Comparison of ENCODE assay signal across 9 mouse cellular contexts in the genomic region with DNA sequence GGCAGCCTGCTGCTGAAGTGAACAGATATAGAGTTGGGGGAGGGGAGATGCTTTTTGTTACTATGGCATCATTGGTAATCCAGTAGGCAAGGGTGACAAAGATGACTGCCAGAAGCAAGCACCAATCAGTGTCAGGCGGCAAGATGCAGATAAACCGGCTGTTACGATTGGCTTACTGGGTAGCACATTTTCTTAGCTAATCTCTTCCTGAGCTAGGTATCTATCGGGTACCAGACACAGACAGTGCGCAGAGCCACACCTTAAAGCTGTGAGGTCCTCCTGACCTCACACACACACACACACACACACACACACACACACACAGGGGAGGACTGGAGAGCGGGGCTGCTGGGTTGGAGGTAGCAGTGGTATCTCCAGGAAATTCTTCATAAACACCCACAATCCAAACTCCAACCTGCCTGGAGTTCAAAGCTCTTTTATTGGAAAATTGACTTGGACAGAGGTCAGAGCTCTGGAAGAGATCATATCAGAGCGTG.
DNase-seq lines count a peak whose midpoint lies in the region; ATAC-seq lines count a peak whose summit lies in the region.
"Had no signal": no experiment of that assay in that cellular context is flagged by ENCODE, and none has a peak within 500 bp of the region (broad histone marks: within the 10 kb centered on the region; RNA-seq: fewer than 3 reads in every experiment).

No protein-coding gene starts in this region.

- no peak overlapping the region for H3K4me3 ChIP-seq in heart, embryonic 15.5 days
- no peak overlapping the region for H3K4me3 ChIP-seq in intestine, embryonic 15.5 days (replicated peaks)
- H3K4me3 ChIP-seq in midbrain, embryonic 14.5 days (replicated peaks; ENCODE audit: low read depth, low read length): no peak overlapping the region
- H3K4me3 ChIP-seq: megakaryocyte, embryonic 14.5 days had no signal

- no peaks in the 10 kb centered on the region for H3K36me3 ChIP-seq in heart, embryonic 15.5 days
- H3K36me3 ChIP-seq in intestine, embryonic 15.5 days: no peaks in the 10 kb centered on the region
- H3K36me3 ChIP-seq in midbrain, embryonic 14.5 days (ENCODE audit: control insufficient read depth, insufficient read depth, low read length): no peaks in the 10 kb centered on the region

- DNase-seq in heart, postnatal 4 days: no peak
- DNase-seq in R1 (ENCODE audit: low read depth, low spot score): peak; percentile 58
- DNase-seq in midbrain, embryonic 14.5 days: peak; percentile 71
- DNase-seq in layer of hippocampus, adult 9-10 months (ENCODE audit: low spot score): no peak
- no peak for DNase-seq in layer of hippocampus, adult 11-12 months (ENCODE audit: low spot score)
- no peak for DNase-seq in cerebellum, postnatal 4 days (ENCODE audit: low spot score in 2 of 2)

- no peak overlapping the region for H3K9ac ChIP-seq in heart, embryonic 15.5 days
- H3K9ac ChIP-seq in intestine, embryonic 15.5 days: no peak overlapping the region
- no peak overlapping the region for H3K9ac ChIP-seq in midbrain, embryonic 14.5 days (replicated peaks; ENCODE audit: low read length)

- ATAC-seq in heart, embryonic 15.5 days (replicated peaks; ENCODE audit: insufficient number of reproducible peaks, insufficient read depth, low FRiP score, low read depth): peak; percentile 21; the same call in 1 of the 2 replicates
- ATAC-seq in intestine, embryonic 15.5 days: peak; percentile 92
- peak; percentile 27; the same call in 1 of the 2 replicates for ATAC-seq in midbrain, embryonic 14.5 days (ENCODE audit: low FRiP score, low TSS enrichment)

- no peak overlapping the region for H3K27ac ChIP-seq in heart, embryonic 15.5 days
- H3K27ac ChIP-seq in intestine, embryonic 15.5 days: 0 out of 2 replicates have a peak overlapping the region, but pooled peaks have one; percentile 13
- 0 out of 2 replicates have a peak overlapping the region, but pooled peaks have one; percentile 26 for H3K27ac ChIP-seq in midbrain, embryonic 14.5 days (replicated peaks; ENCODE audit: low read depth, low read length)

- peaks cover 18% of the 10 kb centered on the region for H3K4me1 ChIP-seq in heart, embryonic 15.5 days (replicated peaks)
- peaks cover 37% of the 10 kb centered on the region for H3K4me1 ChIP-seq in intestine, embryonic 15.5 days (replicated peaks)
- 0 out of 2 replicates have a peak, but pooled peaks cover 2% of the 10 kb centered on the region for H3K4me1 ChIP-seq in midbrain, embryonic 14.5 days (ENCODE audit: control insufficient read depth, insufficient read depth, low read length)

- peaks cover 22% of the 10 kb centered on the region for H3K27me3 ChIP-seq in heart, embryonic 15.5 days
- no peaks in the 10 kb centered on the region for H3K27me3 ChIP-seq in intestine, embryonic 15.5 days (replicated peaks)
- no peaks in the 10 kb centered on the region for H3K27me3 ChIP-seq in midbrain, embryonic 14.5 days (ENCODE audit: control insufficient read depth, insufficient read depth, low read length)

- no peaks in the 10 kb centered on the region for H3K9me3 ChIP-seq in heart, embryonic 15.5 days (replicated peaks)
- no peaks in the 10 kb centered on the region for H3K9me3 ChIP-seq in intestine, embryonic 15.5 days
- no peaks in the 10 kb centered on the region for H3K9me3 ChIP-seq in midbrain, embryonic 14.5 days (ENCODE audit: control insufficient read depth, low read length)

- H3K4me2 ChIP-seq in heart, embryonic 15.5 days: no peak overlapping the region
- no peak overlapping the region for H3K4me2 ChIP-seq in intestine, embryonic 15.5 days (replicated peaks)
- H3K4me2 ChIP-seq in midbrain, embryonic 14.5 days (ENCODE audit: low read length): no peak overlapping the region

- WGBS in heart, embryonic 15.5 days: 47% methylated on average over 7 of the region's 7 CpGs
- 50% methylated on average over 7 of the region's 7 CpGs for WGBS in intestine, embryonic 15.5 days
- 74% methylated on average over 7 of the region's 7 CpGs for WGBS in midbrain, embryonic 14.5 days

Comparison
In these comparisons a context has a peak if more than half of its experiments do, and no peak if none do; other contexts are left out.
1. ATAC-seq: peak in every context shown above with its lines; median percentile 92 in intestine, embryonic 15.5 days; 27 in midbrain, embryonic 14.5 days; 21 in heart, embryonic 15.5 days.
2. DNase-seq: peak in R1 (single experiment) and midbrain, embryonic 14.5 days (single experiment); none in heart, postnatal 4 days (single experiment), layer of hippocampus, adult 9-10 months (single experiment), layer of hippocampus, adult 11-12 months (single experiment) and cerebellum, postnatal 4 days (0 of 2).